Mouse (Mus musculus) frontal cortex, adult (tissue): Measurements from ENCODE around the gene Fam192a.
A peak's percentile ranks its signal among the peaks of the same experiment; 100 is the strongest.

Experiments
- ATAC-seq: cut with Nextera tagmentation; 2 replicates; pipeline ENCODE4 v1.9.2; 2017; ENCODE audit warnings: mild to moderate bottlenecking, moderate library complexity, mixed read lengths; ENCODE audit not compliant: low TSS enrichment

Gene Fam192a

DNA sequence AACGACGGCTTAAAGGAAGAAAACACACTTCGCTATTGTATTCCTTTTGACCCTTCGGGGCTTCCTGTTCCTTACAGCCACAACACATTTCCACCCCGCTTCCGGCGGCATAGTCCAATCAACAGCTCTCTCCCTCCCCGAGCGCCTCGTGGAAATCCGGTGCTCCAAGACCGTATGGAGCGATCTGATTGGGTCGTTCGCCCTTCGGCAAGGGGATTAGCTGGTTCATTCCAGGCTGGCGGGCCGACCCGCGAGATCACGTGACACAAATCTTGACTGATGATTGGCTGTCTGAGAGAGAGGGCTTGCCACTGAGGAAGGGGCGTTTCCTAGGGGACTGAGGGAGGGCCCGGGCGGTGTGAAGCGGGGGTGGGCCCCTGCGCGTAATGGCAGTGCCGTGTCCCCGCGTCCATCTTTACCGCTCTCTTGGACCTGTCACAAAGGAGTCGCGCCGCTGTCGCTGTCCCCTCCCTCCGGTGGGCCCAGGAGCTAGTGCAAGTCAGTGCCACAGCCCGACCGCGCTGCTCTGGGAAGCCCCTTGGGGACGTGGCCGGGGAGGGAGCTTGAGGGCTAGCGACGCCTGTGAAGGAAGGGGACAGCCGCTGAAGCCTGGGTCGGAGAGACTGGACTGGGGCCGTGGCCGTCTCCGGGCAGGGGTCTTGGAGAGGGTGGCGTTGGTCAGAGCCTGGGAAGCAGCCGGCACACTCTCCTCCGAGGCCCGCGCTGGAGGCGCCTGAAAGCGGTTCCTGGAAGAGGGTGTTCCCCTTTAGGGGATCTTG, at the start of gene Fam192a, which contains the start of gene Rspry1:
Gene Fam192a, minus strand, starts transcription at position 391 of the 779 bp plus-strand sequence.
Gene Rspry1, plus strand, starts transcription at position 331 of the 779 bp plus-strand sequence.
- peak; percentile 98 for ATAC-seq

DNA sequence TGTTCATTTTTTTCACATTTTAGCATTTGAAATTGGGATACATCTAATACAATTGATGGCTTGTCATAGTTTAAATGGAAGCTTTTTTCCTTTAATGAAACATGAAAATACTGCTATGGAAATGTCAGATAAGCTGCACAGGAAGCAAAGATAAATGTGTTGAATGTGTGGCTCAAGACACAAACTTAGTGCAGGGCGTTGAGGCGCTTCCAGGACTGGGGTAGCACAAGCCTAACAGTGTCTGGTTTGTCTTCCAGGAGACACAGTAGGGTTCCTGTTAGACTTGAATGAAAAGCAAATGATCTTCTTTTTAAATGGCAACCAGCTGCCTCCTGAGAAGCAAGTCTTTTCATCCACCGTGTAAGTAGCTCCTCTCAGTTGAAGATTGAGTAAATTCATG, 47.7 kb upstream of the Fam192a start:
- no peak for ATAC-seq

DNA sequence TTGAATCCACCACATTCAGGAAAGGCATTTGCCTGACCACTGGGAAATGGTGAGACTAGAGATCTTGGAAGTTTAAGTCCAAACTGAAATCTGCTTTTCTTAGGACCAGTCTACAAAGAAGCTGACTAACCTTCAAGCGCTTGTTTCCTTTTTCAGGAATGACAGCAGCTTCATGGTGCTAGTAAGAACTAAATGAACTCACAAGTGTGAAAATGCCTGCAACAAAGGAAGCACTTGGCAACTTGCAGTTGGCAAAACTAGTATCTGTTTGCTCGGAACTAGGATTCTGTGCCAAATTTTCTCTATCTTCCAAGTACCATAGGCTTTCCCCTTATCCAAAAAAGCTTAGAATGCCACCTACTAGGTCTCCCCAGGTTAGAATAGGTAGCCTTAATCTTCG, 44.4 kb upstream of the Fam192a start:
- ATAC-seq, result peak; percentile 86

- ATAC-seq, result no peak
These were observed 43.4 kb upstream of the Fam192a start for GRCm38 (mm10) chr8:94645202-94645601.

DNA sequence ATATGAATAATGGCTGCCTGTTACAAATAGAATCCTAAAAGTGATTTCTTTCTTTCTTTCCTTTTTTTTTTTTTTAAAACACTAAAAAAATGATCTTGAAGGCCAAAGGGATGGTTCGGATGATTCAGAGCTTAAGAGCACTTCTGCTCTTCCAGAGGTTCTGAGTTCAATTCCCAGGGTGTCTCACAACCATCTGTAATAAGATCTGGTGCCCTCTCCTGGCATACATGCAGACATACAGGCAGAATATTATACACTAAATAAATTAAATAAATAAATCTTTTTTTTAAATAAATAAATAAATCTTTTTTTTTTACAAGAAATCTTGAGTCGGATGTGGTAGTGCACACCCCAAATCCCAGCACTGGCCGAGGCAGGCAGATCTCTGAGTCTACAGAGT, 40.1 kb upstream of the Fam192a start:
- no peak for ATAC-seq

GRCm38 (mm10) chr8:94641183-94641582, 39.4 kb upstream of the Fam192a start:
- ATAC-seq, result no peak

GRCm38 (mm10) chr8:94634211-94634610, 32.4 kb upstream of the Fam192a start:
- ATAC-seq, result no peak

GRCm38 (mm10) chr8:94633564-94634194, 31.9 kb upstream of the Fam192a start:
- ATAC-seq, result no peak

DNA sequence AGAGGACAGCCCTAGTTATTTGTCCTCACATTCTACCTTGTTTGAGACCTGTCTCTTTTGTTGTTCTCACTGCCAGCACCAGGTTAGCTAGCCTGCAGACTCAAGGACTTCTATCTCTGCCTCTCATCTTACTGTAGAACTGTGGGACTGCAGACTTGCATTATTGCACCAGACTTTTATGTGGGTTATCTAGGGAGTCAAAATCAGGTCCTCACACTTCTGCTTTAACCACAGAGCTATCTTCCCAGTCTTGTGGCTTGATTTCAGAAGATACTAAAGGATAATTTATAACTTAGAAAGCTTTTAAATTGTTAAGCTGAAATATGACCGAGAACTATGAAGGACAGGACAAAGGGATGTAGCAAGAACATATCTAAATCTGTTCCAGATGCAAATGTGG, 23.1 kb upstream of the Fam192a start:
- no peak for ATAC-seq

- no peak for ATAC-seq
These were observed 5.3 kb upstream of the Fam192a start for GRCm38 (mm10) chr8:94607064-94607463.

GRCm38 (mm10) chr8:94604030-94604429, 2.2 kb upstream of the Fam192a start:
- ATAC-seq, result no peak

DNA sequence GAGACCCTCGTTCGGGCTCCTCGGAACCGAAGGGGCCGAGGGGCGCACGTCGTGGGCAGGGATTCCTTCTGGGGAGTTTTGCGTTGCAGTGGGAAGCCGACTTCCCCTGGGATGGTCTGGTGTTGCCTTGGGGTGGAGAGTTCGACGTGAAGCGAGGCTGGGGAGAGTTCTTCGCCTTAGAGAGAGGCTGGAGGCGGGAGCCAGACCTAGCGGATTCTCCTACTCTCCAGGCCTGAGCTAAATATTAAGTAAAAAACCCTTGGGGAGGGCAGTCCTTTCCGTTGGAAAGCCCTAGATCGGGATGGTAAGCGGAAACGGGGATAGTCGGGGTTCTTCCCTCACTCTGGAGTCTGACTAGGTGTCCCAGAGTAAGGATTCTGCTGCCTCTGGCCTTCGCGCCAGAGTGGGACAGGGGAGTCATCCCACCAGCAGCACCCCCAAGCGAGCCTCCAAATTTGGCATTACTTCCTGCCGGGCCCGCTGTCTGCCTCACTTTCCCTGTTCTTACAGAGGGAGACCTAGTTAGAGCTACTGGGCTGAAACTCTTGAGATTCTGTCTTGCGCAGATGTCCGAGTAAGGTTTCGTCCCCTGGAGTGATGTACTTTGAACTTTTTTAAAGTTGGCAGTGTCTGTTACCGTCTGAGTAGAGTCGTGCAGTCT, 804 bp upstream of the Fam192a start:
- ATAC-seq, result no peak

GRCm38 (mm10) chr8:94601034-94601606, 677 bp downstream of the Fam192a start:
- peak; percentile 29 for ATAC-seq

- no peak for ATAC-seq
These were observed 1.3 kb downstream of the Fam192a start for GRCm38 (mm10) chr8:94600478-94600877.

- ATAC-seq, result no peak
These were observed 7.6 kb downstream of the Fam192a start for GRCm38 (mm10) chr8:94594211-94594610.

- peak; percentile 38; the same call in 1 of the 2 replicates for ATAC-seq
These were observed 10.1 kb downstream of the Fam192a start for GRCm38 (mm10) chr8:94591691-94592090.

- peak; percentile 96 for ATAC-seq
These were observed 17.5 kb downstream of the Fam192a start for GRCm38 (mm10) chr8:94584238-94584817.

DNA sequence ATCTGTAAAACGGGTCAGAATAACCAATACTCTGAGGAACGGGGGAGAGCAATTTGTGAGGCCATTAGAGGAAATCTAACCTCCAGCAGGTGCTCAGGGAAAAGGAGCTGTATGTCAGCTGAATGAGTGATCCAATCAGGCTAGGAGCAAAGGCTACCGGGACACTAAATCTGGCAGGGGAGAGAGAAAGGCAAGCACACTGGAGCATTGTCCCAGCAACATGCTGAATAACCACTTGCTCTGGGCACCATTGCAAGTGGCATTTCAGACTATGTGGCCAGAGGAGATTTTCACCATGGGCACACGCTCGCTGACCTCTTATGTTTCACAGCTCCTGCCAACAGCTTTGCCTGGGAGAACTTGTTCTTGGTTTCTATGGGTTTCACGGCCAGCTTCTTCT, 19.2 kb downstream of the Fam192a start:
- no peak for ATAC-seq

DNA sequence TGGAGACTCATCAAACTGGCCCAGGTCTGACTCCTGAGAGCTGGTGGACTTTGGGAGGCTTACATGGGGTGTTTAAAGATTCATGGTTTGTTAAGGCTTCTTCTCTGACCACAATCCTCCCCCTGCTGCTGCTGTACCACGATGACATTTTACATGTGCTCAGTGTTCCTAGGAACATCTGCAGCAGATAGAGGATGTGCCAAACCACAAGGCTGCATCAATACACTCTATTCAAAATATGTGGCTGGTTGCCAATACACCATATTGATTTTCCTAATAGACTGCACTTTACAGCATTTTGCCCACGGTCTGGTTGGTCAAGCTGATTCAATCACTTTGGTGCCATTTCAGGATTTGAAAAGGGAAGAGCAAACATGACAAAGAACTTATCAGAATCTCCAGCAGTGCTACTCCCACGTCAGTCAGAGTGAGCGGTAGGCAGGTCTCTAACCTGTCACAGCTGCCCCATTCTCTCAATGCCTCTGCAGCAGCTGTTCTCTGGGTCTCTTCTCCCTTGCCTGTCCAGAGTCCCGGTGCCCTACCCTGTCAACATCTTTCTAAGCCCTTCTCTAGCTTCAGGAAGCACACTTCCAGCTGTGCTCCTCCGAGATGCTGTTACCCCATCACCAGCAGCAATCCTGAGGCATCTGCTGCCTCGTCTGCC, 19.8 kb downstream of the Fam192a start:
- ATAC-seq, result no peak

- ATAC-seq, result no peak
These were observed 26.6 kb downstream of the Fam192a start for GRCm38 (mm10) chr8:94575148-94575547.

DNA sequence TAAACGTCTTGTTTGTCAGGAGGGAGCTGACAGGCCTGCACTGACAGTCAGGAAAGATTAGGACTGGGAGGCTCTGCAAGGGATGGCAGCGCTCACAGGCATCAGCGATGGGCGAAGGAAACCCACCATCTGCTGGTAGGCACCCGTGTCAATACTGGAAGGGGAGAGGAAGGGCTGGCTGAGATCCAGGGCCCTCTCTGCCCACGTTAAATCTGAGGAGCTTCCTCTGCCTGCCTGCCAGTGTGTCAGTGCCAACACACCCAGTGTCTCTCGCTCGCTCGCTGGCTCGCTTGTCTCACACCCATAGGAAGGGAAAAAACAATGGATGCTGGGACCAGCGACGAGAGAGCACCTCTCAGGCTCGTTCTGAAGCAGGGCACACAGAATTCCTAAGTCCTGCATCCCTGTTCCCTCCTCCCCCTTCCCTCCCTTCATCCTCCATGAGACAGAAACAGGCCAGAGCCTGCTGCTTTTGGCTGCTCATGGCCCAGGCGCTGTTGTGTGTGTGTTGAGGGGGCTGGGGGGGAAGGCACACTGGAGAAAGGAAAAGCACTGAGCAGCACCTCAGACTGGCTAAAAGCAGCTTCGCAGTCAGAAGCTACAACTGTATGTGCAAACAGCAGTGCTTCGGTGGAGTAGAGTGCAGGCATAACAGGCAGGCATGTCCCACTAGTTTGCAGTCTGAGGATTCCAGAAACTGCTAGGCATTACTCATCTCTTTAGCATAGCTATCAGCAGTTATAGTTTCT, 27.5 kb downstream of the Fam192a start:
- peak; percentile 88 for ATAC-seq
